Mouse (Mus musculus): ENCODE data around the gene Nmur1.
"Not testable (repeated sequence)": the region's sequence is repeated elsewhere in the genome, so short reads cannot be mapped to it uniquely, and the experiment has no call there.

Gene Nmur1

DNA sequence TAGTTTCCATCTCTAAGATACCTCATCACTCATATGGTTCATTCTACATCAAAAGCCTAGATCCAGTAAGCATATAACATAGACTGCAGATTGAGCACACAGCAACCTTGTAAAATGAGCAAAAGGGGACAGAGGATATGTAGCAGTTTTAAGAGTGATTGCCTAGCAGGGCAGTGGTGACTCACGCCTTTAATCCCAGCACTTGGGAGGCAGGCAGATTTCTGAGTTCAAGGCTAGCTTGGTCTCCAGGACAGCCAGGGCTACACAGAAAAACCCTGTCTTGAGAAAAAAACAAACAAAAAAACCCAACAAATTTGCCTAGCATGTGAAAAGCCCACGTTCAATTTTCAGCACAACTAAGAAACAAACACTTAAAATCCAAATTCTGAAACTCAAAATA, 71.8 kb downstream of the Nmur1 start:
- DNase-seq = no peak

DNA sequence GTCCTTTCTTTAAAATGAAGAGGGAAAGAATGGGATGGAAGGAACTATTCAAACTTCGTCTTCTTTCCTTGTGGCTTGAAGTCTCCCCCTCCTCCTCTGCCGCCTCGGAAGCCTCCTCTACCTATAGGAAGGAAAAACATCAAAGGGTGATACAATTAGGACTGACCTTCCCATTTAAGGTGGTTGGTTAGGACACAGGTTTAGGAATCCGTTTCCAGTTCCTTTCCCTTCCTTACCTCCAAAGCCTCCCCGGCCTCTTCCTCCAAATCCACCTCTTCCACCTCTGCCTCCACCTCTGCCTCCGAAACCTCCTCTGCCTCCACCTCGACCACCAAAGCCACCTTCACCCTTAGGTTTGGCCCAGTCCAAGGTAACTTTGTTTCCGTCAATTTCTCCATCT, 75.5 kb downstream of the Nmur1 start:
- no peak for DNase-seq

GRCm38 (mm10) chr1:86349696-86350095, 76.3 kb downstream of the Nmur1 start:
- DNase-seq = no peak

GRCm38 (mm10) chr1:86349201-86349600, 76.8 kb downstream of the Nmur1 start:
- no peak for DNase-seq

DNA sequence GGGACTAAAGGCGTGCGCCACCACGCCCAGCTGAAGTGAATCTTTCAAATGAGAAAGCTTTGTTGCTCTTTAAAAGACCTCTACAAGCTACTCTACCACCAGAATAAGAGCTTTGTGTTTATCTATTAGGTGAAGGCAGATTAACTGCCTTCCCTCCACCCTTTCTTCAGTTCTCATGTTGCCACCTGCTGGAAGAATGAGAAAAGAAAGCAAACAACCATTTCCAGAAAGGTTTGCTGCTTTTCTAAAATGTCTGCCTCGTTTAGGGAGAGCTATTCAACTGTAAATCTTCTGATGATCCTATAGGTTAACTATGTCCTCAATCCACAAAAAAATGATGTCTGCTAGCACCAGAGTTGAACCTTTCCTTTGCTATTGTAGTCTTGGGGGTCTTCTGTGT, 77.2 kb downstream of the Nmur1 start:
- no peak for DNase-seq

DNA sequence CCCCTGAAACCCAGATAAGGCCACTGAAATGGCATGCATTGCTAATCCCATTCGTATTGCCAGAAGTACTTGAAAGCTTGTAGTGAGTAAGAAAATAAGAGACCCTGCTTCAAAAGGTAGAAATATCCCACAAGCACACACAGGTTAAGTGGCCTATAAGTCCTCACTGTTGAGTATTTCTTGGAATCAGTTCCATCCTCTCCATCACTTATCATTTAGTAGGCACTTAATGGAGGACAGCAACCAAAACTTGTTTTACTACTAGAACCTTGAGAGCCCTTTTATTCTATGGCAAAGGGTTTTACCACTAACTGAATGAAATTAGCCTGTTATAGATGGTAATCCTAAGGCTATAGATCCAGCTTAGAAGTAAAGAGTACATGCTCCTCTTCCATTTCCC, 77.9 kb downstream of the Nmur1 start:
- DNase-seq = no peak

GRCm38 (mm10) chr1:86347716-86348045, 78.3 kb downstream of the Nmur1 start:
- no peak for DNase-seq

DNA sequence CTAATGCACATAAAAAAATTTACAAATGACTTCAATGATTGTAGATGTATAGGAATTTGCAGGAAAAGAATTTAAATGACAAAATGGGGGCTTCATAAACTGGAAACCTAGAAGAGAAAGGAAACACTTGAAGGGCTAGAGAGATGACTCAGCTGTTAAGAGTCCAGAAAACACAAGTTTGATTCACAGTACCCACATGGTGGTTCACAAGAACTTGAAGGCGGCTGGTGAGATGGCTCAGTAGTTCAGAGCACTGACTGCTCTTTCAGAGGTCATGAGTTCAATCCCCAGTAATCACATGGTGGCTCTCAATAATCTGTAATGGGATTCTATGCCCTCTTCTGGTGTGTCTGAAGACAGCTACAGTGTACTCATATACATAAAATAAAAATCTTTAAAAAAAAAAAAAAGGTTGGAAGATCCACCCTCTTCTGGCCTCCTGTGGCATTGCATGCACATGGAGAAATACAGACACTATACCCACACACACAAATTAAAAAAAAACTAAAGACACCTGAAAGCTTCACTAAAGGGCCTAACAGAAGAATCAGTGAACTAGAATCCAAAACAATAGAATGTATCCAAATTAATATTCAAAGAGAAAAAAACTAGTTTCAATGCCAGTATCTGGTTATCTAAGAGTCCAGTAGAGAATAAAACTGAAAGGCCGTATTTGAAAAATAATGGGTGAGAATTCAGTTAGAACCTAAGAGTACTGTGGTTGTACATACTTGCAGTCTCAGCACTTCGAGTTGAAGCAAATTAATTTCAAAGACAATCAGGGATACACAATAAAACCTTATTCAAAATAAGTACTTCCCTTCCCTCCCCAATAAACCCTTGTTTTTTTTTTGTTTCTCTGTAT, 78.9 kb downstream of the Nmur1 start:
- DNase-seq = no peak

- no peak for DNase-seq
These were observed 80.1 kb downstream of the Nmur1 start for GRCm38 (mm10) chr1:86345956-86346355.

GRCm38 (mm10) chr1:86345069-86345468, 81.0 kb downstream of the Nmur1 start:
- DNase-seq = peak in 1 of 2 experiments; percentile 20

DNA sequence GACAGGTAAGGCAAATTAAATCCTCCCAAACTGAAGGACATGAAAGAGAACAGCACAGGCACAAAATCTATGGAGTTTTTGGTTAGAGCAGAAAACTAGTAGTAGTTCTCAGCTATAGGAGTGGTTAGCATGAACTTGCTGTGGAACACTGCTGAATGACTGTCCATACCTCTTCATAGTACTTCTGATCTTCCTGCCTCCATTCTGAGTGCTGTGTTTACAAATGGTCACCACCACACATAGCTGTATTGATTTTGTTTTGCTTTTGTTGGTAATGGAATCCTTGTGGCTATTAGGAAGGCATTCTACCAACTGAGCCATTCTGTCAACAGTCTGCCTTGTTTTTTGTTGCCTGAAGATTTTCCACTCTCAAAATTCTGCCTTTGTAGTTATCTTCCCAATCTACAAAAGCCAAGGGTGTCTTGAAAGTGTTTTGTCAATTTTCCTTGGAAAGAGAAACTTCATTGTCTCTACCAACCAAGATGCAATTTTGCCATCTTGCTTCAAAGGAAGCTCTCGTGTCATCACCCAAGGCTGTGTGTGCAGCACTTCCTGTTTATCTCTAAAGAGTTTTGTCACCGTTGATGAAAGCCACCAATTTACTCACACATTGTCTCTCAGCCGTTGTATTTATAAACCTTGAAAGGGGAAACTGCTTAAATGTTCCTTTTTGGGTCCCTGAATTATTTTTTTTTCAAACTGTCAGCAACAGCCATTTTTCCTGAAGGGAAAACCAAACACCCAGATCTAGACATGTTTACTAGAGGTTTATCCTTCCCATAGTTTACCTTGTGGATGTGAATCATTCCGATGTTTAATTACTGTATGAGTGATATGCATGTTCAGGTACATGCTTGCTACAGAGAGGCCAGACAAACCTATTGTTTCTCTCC, 81.8 kb downstream of the Nmur1 start:
- peak in 1 of 2 experiments; percentile 38 for DNase-seq

DNA sequence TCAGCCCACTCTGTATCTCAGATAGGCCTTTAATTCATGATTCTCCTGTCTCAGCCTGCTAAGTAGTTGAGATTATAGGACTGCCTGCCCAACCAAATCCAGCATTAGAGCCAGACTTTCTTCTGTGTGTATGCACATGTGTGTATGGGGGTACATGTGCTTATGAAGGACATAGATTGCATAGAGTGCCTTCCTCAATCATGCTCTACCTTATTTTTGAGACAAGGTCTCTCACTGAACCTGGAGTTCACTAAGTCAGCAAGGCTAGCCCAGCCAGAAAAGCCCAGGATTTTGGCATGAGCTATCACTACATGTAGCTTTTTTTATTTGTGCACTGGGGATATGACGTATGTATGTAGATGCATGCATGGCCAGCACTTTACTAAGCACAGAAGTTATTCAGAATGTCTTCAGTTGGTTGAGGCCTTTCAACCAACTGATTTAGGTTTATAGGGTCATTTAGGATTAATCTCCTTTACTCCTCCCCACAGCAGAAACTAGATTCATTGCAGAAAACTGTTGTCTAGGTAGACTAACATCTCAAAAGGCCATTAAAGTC, 82.9 kb downstream of the Nmur1 start:
- no peak for DNase-seq

GRCm38 (mm10) chr1:86342371-86342770, 83.7 kb downstream of the Nmur1 start:
- DNase-seq = no peak

GRCm38 (mm10) chr1:86341096-86341495, 84.9 kb downstream of the Nmur1 start:
- DNase-seq = not testable (repeated sequence)

- DNase-seq = peak; percentile 57 to 71
These were observed 86.7 kb downstream of the Nmur1 start for GRCm38 (mm10) chr1:86339156-86339812.

DNA sequence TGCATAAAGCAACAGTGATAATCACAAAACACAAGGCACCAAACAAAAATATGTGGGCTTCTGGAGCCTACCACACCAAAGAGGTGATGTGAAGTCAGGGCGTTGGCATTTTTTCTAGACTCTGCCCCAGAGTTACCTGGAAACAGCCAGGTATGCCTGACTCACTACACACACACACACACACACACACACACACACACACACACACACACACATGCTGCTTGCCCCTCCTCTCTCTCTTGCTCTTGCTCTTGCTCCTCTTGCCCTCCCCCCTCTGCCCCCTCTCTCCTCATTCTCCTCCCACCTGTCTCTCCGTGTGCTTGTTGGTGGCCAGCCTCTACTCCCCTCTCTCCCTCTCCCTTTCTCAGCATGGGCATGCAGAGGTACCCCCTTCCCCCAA, 89.7 kb downstream of the Nmur1 start:
- no peak for DNase-seq

All from thymus, postnatal 36 days (tissue).